Mouse (Mus musculus) right cerebral cortex, postnatal 10 days (tissue): ENCODE results near the gene Dpy30.
"Not testable (repeated sequence)": the region's sequence is repeated elsewhere in the genome, so short reads cannot be mapped to it uniquely, and the experiment has no call there.

ENCODE experiments used
- DNase-seq, 2 experiments: peaks; one replicate each; pipeline ENCODE4 v3.0.0; 2021; ENCODE audit warnings: low spot score in 2 of 2

The Dpy30 gene

DNA sequence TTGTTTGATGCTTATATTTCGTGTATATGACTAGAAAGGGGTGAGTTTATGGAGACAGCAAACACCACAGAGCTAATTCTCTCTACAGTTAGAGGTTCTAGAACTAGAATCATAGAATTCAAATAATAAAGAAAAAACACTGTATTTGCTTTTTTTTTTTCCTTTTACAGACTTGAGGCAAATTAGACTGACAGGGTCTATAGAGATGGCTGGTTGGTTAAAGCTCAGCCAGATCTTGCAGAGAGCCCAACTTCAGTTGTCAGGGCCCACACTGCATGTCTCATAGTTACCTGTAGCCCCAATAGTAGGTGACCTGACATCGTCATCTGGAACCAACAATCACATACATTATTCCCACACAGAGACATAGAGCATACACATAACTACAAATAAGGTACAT is at the start of gene Dpy30:
Dpy30 (minus strand) TSS at position 101 of the 400 bp plus-strand sequence.
- DNase-seq, result no peak

DNA sequence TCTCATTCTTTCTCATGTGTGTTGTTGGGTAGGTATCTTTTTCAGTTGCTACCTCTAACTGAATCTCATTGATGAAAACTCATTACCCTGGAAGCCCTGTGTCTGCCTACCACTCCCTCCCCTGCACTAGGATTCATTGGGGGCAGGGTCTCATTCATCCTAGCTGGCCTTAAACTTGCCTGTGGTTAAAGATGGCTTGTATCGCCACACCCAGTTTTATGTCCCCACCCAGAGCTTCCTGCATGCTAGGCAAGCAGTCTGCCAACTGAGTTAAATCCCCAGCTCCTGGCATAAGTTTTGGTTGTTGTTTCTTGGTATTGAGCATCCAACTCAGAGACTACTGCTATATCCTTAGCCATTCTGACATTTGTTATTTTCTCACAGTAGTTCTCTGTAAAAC is 39.8 kb upstream of the Dpy30 start:
- no peak for DNase-seq

DNA sequence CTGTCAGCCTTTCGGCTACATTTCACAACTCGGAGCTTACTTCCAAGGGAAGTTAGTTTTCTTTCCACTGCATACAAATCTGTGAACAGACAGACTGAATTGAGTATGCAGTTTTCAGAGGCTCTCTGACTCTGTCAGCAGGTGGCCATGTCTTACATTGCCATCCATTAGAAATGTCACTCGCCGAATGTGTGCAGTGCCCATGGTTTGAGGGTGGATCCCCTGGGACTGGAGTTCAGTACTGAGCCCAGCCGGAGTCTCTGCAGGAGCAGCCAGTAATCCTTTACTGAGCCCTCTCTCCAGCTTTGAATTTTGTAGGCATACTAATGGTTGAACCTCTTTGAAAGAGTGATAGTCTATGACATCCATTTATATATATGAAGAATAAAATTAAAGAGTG is 17.4 kb upstream of the Dpy30 start:
- no peak for DNase-seq

DNA sequence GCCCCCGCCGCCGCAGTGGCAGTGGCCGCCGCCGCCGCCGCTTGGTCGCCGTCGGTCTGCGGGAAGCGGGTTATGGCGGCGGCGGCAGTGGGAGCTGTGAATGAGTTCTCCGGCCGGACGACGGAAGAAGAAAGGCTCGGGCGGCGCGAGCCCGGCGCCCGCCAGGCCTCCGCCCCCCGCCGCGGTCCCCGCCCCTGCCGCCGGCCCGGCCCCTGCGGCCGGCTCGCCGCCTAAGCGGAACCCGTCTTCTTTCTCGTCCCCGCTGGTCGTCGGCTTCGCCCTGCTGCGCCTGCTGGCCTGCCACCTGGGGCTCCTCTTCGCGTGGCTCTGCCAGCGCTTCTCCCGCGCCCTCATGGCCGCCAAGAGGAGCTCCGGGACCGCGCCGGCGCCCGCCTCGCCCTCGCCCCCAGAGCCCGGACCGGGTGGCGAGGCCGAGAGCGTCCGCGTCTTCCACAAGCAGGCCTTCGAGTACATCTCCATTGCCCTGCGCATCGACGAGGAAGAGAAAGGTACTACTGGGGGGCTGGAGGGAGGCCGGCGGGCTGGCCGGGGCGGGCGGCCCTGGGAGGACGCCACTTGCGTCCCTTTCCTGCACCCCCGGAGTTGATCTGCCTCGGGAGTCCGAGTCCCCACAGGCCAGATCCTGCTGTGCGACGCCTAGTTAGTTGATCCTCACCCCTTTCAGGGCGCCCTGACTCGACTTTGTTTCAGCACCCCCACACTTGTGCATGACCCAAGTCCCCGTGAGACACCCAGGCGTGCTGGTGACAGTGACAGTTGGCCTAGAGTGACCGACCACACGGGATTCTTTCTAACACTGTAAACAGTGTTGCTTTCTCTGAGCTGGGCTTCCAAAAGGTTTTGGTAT is 15.4 kb upstream of the Dpy30 start, which contains the start of gene Spast:
Spast (plus strand) TSS at position 51 of the 868 bp plus-strand sequence.
- DNase-seq, result peak; percentile 66 to 73

DNA sequence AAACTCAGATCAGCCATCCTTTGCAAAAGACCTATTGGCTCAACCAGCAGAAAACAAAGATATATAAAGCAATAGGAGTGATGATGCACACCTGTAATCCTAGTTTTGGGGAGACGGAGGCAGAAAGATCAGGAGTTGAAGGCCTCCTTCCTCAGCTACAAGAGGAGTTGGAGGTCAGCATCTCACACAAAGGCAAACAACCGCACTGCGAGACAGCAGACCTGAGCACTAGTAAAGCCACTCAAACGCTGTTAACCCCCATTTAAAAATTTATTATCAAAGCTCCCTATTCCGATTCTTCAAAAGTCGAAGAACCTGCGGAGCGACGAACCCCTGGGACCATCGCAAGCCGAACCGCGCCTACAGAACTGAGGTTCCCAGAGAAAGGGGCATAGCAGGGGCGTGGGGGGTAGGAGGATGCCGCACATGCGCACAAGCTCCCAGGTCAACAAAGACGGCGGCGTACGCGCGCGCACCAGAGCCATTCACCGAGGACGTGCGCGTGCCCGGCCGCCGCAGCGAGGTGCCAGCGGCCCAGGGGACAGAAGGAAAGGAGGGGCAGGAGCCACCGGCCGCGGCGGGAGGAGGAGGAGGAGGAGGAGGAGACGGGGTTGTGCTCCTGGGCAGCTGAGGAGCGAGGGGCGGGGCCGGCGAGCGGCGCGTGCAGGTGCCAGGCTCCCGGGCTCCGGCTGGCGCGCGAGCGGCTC is 14.6 kb upstream of the Dpy30 start:
- peak; percentile 96 to 97 for DNase-seq

DNA sequence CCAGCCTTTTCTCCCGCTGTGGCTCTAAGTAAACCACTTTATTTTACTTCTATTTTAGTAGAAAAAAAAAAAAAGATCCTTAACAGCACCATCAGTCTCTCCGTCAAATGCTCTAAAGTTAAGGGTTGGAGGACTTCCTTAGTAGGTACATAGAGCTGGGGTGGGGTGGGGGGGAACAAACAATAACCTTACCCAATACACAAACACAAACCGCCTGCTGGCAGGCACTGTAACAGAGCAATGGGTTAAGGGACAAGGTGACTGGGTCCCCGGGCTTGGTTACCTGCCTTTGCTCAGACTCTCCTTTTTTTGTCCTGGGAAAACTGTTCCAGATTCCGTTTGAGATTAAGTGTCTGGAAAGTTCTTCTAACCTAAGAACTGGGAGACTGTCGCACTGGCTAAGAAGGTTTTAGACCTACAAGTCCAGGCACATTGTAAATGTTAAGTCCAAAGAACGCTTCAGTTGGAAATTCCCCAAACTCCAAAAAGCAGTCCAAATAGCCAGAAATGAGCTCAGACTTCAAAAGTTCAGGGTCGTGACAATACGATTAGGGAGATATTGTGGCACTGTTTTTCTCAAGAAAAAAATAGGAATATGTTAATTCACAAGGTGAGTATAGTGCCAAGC is 7.4 kb upstream of the Dpy30 start:
- DNase-seq, result no peak

DNA sequence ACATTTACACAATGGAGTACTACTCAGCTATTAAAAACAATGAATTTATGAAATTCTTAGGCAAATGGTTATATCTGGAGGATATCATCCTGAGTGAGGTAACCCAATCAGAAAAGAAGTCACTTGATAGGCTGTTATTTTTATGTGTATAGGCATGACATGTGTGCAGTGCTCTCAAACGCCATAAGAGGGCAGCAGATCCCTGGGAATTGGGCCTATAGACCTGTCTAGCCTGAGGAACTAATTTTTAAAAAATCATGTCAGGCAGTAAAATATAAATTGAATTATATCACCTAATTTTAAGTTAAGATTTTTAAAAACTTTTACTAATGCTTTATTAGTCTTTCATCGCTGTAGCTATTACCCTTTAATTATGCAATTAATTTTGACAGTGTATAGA is 4.4 kb upstream of the Dpy30 start:
- DNase-seq, result peak in 1 of 2 experiments; percentile 55

DNA sequence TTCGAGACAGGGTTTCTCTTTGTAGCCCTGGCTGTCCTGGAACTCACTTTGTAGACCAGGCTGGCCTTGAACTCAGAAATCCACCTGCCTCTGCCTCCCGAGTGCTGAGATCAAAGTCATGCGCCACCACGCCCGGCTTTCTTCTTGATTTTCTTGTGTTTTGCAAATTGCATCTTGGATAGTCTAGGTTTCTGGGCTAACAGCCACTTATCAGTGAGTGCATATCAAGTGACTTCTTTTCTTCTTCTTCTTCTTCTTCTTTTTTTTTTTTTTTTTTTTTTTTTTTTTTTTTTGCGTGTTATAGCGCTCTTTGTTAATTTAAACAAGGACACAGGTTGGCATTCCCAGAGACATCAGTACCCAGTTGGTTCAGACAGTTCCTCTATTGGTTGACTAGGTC is 3.5 kb upstream of the Dpy30 start:
- DNase-seq, result not testable (repeated sequence)

DNA sequence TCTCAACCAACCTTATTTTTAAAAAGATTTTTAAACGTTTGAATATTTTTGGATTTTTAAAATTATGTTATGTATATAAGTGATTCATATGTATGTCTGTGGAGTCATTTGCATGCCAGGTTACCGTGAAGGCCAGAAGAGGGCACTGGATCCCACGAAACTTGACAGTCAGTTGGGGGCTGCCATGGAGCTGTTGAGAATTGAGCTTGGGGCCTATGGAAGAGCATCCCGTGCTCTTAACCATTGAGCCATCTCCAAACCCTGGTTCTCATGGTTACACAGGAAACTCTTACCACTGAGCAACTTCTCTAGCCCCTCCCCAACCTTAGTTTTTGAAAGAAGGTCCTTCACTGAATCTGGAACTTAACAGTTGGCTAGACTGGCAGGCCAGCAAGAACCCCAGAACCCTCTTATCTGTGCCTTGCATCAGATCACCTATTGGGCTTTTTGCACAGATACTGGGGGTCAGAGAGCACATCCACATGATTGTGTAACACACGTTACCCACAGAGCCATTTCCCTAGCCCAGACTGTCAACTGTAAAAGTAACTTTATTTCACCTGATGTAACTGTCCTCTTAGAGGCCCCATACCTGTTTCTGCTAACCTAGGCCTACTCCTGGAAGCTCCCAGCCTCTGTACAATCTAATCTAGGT is 1.2 kb downstream of the Dpy30 start:
- no peak for DNase-seq

DNA sequence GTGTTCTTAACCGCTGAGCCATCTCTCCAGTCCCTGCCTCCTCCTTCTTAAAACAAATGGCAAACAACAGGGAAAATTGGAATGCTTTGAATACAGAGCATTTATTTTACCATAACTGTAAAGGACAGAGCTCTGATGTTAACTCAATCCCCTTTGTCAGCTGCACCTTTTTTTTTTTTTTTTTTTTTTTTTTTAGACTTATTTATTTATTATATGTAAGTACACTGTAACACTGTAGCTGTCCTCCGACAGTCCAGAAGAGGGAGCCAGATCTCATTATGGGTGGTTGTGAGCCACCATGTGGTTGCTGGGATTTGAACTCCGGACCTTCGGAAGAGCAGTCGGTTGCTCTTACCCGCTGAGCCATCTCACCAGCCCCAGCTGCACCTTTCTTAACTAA is 5.0 kb downstream of the Dpy30 start:
- no peak for DNase-seq

DNA sequence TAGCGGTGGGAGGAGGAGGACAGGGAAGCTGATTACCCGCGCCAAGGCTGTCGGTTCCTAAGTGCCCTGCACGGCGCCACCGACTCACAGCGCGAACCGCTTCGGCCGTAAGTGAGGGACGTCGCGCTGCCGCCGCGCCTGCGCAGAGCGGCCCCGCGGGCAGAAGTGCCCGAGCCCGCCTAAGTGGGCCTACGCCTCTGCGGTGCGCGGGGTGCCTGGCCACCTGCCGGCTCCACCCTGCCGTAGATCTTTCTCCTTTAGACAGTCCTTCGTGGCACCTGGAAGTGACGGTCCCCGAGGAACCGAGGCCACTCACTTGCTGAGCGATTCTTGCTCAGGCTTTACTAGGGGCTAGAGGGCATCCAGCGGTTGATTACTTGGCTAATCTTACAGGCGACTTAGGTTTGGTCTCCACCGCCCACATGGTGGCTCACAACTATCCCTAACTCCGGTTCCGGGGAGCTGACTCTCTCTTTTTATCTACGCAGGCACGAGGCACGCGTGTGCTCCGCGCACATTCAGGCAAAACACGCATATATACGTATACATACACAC is 7.4 kb downstream of the Dpy30 start:
- peak; percentile 90 to 91 for DNase-seq

DNA sequence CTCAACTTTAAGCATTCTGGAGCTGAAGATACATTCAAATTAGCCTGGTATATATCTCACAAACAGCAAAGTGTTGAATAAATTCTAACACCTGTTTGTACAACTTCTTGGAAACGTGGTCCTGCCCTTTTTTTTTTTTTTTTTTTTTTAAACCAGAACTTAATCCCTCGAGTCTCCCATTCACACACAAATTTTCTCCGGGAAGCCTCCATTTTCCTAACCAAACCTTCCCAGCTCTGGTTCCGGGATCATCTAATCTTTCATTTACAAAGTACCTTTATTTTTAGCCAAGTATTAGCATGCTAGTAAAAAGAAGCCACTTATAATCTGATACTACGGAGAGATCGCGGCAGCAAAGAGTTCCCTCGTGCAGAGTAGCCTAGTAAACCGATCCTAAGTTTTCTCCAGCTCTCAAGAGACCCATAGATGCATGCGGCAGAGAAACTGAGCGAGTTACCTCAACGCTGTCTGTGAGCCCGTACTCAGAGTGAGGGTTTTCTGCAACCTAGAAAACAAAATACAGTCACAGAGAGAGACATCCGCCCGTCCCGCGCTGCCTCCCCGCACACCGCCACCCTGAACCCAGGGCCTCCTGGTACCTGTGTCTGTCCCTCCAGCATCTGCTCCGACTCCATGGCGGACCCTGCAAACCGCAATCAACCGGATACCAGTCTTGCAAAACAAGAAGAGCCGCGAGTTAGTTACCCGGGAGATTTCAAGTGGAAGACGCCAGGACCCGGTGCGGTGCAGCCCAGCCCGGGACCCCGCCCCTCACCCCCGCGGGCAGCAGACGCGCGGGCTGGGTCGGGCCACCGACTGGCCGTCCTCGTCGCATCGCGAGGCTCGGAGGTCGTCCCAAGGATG is 8.1 kb downstream of the Dpy30 start:
- no peak for DNase-seq

DNA sequence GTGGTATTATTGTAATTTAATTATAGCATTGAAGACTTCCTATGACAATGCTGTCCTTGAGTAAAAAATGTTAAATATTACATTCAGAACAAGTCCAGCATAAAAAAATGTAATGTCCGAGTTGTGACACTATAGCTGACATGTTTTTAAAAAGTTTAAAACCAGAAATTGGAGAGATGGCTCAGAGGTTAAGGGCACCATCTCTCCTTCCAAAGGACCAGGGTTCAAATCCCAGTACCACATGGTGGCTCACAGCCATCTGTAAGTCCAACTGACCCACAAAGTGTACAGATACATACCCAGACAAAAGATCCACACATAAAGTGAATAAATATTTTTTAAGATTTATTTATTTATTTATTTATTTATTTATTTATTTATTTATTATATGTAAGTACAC is 17.7 kb downstream of the Dpy30 start:
- no peak for DNase-seq

DNA sequence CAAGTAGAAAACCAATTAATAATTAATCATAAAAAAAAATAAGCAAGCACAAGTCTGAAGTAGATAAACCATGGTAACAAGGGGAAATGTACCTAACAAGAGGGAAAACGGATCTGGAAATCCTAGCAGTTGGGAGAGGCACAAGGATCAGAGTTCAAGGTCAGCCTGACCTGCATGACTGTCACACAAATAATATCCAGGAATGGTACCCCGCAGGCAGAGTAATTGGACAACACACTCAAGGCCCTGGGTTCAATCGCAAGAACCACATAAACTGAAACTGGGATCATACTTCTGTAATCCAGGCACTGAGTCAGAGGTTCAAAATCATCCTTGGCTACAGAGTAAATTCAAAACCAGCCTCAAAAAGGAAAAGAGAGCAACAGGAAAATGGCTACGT is 18.1 kb downstream of the Dpy30 start:
- DNase-seq, result no peak

DNA sequence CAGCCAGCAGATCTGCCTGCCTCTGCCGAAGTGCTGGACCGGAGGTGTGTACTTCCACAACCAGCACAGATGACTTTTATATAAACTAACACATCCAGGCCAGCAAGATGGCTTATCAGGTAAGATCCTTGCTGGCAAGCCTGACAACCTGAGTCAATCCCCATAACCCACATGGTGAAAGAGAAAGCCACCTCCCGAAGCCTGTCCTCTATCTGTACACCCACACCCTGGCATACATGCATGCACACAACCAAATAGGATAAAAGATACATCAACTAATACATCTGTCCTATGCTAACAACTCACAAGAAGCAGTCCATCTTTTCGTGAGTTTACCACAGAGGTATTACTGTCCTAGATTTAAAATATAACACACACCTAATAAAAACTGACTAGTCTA is 19.7 kb downstream of the Dpy30 start:
- no peak for DNase-seq

DNA sequence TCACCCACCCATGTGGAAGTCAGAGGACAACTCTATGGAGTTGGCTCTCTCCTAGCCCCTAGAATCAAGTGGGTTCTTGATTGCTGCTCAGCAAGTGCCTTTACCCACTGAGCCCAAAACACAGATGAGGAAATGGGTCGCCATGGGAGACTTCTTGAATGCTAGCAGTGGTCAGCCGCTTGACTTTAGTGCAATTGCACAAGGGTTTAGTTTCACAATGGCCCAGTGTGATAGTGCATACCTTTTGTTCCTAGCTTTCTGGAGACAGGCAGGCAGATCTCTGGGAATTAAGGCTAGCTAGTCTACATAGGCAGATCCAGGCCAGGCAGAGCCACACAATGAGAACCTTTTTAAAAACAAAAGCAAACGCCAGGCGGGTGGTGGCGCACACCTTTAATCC is 23.7 kb downstream of the Dpy30 start:
- no peak for DNase-seq

DNA sequence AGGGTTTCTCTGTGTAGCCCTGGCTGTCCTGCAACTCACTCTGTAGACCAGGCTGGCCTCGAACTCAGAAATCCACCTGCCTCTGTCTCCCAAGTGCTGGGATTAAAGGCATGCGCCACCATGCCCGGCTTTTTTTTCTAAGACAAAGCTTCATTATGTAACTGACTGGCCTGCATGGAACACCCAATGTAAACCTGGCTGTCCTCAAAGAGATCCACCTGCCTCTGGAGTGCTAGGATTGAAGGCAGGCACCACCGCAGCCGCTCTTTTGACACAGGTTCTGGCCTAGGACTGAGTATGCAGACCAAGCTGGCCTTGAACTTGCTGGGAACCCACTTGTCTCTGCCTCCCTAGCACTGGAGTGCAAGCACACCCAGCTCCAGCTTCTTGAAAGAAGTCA is 26.8 kb downstream of the Dpy30 start:
- not testable (repeated sequence) for DNase-seq

DNA sequence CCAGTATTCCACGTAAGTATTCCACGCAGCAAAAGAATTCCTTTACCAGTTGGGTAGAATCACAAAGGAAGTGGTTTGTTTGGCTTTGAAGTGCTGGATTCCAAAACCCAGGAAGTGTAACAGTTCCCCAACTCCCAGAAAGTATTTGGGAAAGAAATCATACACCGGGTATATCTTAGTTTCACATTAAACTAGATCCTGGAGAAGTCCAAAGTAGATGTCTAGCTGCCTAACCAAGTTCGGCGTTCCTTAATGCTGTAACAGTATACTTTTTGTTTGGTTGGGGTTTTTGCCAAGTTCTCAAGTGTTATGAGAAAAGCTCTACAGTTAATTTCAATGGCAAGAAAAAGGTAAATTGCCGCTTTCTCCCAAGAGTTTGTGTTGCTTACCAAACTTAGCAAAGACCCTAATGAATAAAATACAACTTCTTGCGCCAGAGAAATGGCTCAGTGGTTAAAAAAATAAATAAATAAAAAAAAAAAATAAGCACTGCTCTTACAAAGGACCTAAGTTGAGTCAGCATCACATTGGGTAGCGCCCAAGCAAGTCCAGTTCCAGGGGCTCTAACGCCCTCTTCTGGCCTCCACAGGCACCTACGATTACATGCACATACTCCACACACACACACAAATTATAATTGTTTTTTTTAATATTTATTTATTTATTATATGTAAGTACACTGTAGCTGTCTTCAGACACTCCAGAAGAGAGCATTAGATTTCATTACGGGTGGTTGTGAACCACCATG is 27.5 kb downstream of the Dpy30 start:
- no peak for DNase-seq

DNA sequence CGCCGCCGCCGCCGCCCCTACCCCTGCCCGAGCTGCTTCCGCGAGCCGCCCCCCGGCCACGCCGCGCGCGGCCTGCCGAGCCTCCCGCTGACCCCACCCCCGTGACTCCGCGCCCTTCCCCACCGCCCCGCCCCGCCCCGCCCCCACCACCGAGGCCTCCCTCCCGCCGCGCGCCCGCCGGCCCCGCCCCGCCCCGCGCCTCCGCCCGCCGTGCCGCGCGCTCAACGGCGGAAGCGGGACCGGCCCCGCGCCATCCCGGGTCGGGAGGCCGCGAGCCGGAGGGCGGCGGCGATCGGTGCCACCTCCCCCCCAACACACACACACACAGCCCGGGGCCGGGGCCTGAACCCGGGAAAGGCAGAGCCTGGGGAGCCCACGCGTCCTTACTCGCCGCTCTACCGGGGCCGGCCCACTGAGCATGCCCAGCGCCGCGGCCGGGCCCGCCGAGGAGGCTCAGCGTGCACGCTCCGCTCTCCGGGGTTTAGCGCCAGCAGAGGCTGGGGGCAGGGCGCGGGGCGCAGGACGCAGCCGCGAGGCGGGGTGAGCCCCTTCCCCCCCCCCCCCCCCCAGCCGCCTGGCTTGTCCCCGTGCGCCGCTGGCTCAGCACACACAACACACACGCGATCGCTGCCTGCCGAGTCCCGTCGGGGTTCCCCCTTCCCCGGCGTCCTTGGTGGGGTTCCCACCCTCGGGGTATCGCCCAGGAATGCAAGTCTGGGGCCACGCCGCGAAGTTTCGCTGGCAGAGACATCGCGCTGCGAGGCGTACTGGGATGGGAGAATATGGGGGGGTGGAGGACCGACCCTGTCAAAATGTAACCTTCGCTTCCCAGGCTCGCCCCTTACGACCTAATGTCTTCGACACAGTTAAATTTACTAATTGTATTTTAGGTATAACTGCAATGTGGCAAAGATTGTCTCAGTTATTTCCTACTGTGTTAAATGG is 28.4 kb downstream of the Dpy30 start, which contains the start of gene Memo1:
Memo1 (minus strand) TSS at position 496 of the 945 bp plus-strand sequence.
- DNase-seq, result peak; percentile 91 to 93
